Mouse (Mus musculus) embryonic facial prominence, embryonic 11.5 days (tissue): ENCODE measurements at regions not wholly inside any gene's neighbourhood (a gene's known extent, or its start where the extent isn't known, plus 50 kb on each side); places are given as distances from the start of the nearest gene placed in this dataset.

Experiments
- ATAC-seq: fragments of 200-750 bp; cut with Nextera tagmentation; replicated peaks from 2 replicates; pipeline ENCODE4 v1.8.0; 2017; ENCODE audit warnings: low read depth; ENCODE audit not compliant: insufficient number of reproducible peaks, low FRiP score, low TSS enrichment
- DNase-seq: peaks from one replicate; pipeline ENCODE4 v3.0.0-alpha.2; 2015; ENCODE audit warnings: low spot score
- H3K27ac ChIP-seq: fragments of 300-500 bp; sonication (generic); replicated peaks from 2 replicates; pipeline ENCODE4 v1.5.1; 2014; ENCODE audit warnings: mild to moderate bottlenecking, low read depth, low read length, control low read depth
- H3K27me3 ChIP-seq: fragments of 300-500 bp; sonication (generic); 2 replicates; pipeline ENCODE4 v1.6.1; 2014; ENCODE audit warnings: mild to moderate bottlenecking, low read length, moderate library complexity, mixed read lengths; ENCODE audit not compliant: control insufficient read depth, insufficient read depth
- H3K36me3 ChIP-seq: fragments of 300-500 bp; sonication (generic); replicated peaks from 2 replicates; pipeline ENCODE4 v1.6.1; 2014; ENCODE audit warnings: low read depth, mild to moderate bottlenecking, low read length, moderate library complexity, mixed read lengths; ENCODE audit not compliant: control insufficient read depth, insufficient read depth
- H3K4me1 ChIP-seq: fragments of 300-500 bp; sonication (generic); 2 replicates; pipeline ENCODE4 v1.6.1; 2014; ENCODE audit warnings: low read length, mixed read lengths; ENCODE audit not compliant: control insufficient read depth, insufficient read depth
- H3K4me2 ChIP-seq: fragments of 300-500 bp; sonication (generic); 2 replicates; pipeline ENCODE4 v1.6.1; 2014; ENCODE audit warnings: low read depth, mild to moderate bottlenecking, control low read depth, low read length, moderate library complexity
- H3K4me3 ChIP-seq: fragments of 300-500 bp; sonication (generic); 2 replicates; pipeline ENCODE4 v1.5.1; 2014; ENCODE audit warnings: low read depth, low read length, control low read depth
- H3K9ac ChIP-seq: fragments of 300-500 bp; sonication (generic); replicated peaks from 2 replicates; pipeline ENCODE4 v1.6.1; 2014; ENCODE audit warnings: mild to moderate bottlenecking, control low read depth, low read length
- H3K9me3 ChIP-seq: fragments of 300-500 bp; sonication (generic); replicated peaks from 2 replicates; pipeline ENCODE4 v1.6.1; 2016; ENCODE audit warnings: mild to moderate bottlenecking, low read length, inconsistent platforms, mixed read lengths; ENCODE audit not compliant: control insufficient read depth
- WGBS: fragments of 180-500 bp; shearing (Covaris S2); extraction: QIAGEN DNeasy Blood & Tissue Kit; methylation state at CpG from one replicate; pipeline ENCODE4 v1.1.7; 2014; 5-methylcytosine and 5-hydroxymethylcytosine counted together

DNA sequence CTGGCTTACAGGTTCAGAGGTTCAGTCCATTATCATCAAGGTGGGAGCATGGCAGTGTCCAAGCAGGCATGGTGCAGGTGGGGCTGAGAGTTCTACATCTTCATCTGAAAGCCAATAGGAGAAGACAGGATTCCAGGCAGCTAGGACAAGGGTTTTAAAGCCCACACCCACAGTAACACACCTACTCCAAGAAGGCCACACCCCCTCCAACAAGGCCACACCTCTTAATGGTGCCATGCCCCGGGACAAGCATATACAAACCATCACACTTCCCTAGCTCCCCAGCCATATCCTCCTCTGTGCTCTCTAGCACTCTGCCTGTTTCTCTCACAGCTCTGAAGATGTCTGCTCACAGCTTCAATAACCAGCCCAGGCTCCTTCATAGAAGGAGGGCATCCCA, 61.8 kb upstream of the Ywhaq start:
- DNase-seq = no peak
- Histone ChIP-seq H3K27ac (no peak overlapping the region), H3K4me2 (no peak overlapping the region), H3K9ac (no peak overlapping the region), H3K9me3 (no peaks in the 10 kb centered on the region), H3K4me3 (no peak overlapping the region), H3K27me3 (no peaks in the 10 kb centered on the region), H3K36me3 (no peaks in the 10 kb centered on the region), H3K4me1 (no peaks in the 10 kb centered on the region)
- ATAC-seq = no peak
- 64% methylated on average over 1 of the region's 1 CpGs for WGBS

DNA sequence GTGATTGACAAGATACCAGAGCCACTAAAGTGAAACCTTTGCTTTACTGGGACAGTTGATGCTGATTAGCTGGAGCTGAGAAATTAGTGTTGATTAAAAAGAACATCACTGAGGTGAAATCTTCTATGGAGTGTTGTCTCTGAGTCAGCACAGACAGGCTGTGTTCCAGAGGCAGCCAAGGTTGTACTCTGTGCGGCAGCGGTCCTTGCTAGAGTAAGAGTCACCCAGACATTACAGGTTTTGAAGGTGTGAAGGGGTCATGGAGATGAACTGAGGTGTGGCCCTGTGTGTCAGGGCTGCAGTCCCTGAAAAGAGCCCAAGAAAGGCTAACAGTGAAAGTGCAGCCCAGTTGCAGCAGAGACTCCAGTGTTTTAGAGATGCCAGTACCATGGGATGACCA, 59.1 kb upstream of the Ywhaq start:
- Histone ChIP-seq H3K9me3 (no peaks in the 10 kb centered on the region), H3K4me1 (no peaks in the 10 kb centered on the region), H3K9ac (no peak overlapping the region), H3K27ac (no peak overlapping the region), H3K36me3 (no peaks in the 10 kb centered on the region), H3K27me3 (no peaks in the 10 kb centered on the region), H3K4me3 (no peak overlapping the region), H3K4me2 (no peak overlapping the region)
- DNase-seq = no peak
- WGBS = 95% methylated on average over 2 of the region's 2 CpGs
- no peak for ATAC-seq

DNA sequence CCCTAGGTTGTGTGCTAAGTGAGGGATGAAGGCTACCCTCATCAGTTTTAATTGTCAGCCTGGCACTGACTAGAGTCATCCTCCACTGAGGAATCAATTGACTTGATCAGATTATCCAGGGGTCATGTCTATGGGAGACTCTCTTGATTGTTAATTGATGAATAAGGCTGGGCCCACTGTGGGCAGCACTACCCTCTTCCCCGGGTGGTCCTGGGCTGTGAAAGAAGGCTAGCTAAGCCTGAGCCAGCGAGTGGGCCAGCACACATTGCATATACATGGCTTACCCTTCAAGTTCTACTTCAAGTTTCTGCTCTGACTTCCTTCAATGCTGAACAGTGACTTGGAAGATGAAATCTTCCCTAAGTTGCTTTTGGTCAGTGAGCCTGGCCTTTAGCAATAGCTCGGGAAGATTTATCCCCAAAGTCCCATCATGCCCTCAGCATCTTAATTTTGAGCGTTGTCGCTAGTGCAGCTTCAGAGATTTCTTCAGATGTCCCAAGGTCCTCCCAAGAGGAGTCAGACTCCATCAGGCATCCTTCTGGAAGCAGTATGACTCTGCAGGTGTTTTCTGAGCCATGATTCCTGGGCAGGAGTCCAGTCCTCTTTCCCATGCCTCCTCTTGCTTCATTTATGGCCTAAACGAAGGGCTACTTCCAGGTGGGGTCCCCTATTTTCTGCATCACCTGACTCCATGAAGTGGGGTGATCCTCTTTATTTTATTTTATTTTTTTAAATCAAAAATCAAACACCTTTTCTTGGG, 55.7 kb upstream of the Ywhaq start:
- no peaks in the 10 kb centered on the region for H3K4me1 ChIP-seq
- DNase-seq (no peak), ATAC-seq (no peak)
- H3K9ac ChIP-seq = no peak overlapping the region
- H3K4me2 ChIP-seq = no peak overlapping the region
- 81% methylated on average over 6 of the region's 6 CpGs for whole genome bisulfite sequencing
- H3K9me3 ChIP-seq = no peaks in the 10 kb centered on the region
- no peak overlapping the region for H3K27ac ChIP-seq
- no peaks in the 10 kb centered on the region for H3K36me3 ChIP-seq
- no peaks in the 10 kb centered on the region for H3K27me3 ChIP-seq
- H3K4me3 ChIP-seq = no peak overlapping the region

DNA sequence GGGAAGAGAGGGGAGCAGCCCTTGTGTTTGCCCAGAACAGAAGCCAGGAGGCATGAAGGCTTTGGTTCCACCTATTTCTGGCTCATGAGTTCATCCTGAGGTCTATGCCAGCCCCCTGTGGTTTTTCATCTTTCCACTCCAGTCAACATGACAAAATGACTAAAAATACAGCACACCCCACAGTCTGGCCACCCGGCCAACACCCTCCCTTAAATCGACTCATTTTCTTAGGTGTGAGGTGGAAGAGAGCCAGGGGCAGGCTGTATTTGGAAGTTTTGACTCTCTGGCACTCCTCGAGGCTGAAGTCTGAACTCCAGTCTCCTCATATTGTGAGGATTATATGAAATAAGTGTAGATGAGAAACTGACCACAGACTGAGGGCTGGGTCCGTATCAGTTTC, 55.0 kb upstream of the Ywhaq start:
- ATAC-seq = no peak
- Histone ChIP-seq H3K4me3 (no peak overlapping the region), H3K27me3 (no peaks in the 10 kb centered on the region), H3K4me2 (no peak overlapping the region), H3K9ac (no peak overlapping the region), H3K9me3 (no peaks in the 10 kb centered on the region), H3K4me1 (no peaks in the 10 kb centered on the region), H3K27ac (no peak overlapping the region), H3K36me3 (no peaks in the 10 kb centered on the region)
- WGBS = 73% methylated on average over 4 of the region's 4 CpGs
- DNase-seq = no peak

DNA sequence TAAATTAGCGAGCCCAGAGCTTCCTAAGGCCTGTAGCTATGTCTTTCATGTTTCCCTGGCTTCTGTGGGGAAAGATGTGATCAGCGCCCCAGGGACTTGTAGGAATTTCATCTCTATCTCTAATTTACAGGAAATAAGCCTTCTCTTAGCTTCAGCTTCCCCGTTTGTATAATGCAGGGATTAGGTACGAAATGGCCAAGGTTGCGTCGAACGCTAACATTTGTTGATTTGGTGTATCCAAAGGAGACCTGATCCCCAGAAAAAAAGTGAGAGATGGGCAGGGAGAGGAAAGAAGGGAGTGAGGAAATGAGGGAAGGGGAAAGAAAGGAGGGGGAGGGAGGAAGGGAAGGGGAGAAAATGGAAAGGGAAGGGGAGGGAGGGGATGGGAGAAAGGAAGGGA, 54.5 kb upstream of the Ywhaq start:
- ATAC-seq (no peak), DNase-seq (no peak)
- 82% methylated on average over 7 of the region's 7 CpGs for WGBS
- no peak overlapping the region for H3K27ac ChIP-seq
- no peak overlapping the region for H3K4me3 ChIP-seq
- H3K4me2 ChIP-seq = no peak overlapping the region
- H3K36me3 ChIP-seq = no peaks in the 10 kb centered on the region
- H3K9ac ChIP-seq = no peak overlapping the region
- H3K27me3 ChIP-seq = no peaks in the 10 kb centered on the region
- H3K4me1 ChIP-seq = no peaks in the 10 kb centered on the region
- no peaks in the 10 kb centered on the region for H3K9me3 ChIP-seq

DNA sequence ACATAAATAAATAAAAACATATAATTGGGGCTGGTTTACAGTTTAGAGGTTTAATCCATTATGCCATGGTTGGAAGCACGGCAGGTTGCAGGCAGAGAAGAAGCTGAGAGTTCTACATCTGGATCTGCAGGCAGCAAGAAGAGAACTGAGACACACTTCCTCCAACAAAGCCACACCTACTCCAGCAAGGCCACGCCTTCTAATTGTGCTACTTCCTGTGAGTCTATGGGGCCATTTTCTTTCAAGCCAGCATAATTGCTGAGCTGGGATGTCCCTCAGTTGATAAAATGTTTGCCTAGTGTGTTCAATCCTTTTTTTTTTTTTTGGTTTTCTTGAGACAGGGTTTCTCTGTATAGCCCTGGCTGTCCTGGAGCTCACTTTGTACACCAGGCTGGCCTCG, 52.8 kb upstream of the Ywhaq start:
- H3K4me1 ChIP-seq = no peaks in the 10 kb centered on the region
- no peak overlapping the region for H3K9ac ChIP-seq
- H3K36me3 ChIP-seq = no peaks in the 10 kb centered on the region
- no peaks in the 10 kb centered on the region for H3K27me3 ChIP-seq
- ATAC-seq = no peak
- DNase-seq = no peak
- H3K9me3 ChIP-seq = no peaks in the 10 kb centered on the region
- H3K4me2 ChIP-seq = no peak overlapping the region
- no peak overlapping the region for H3K27ac ChIP-seq
- WGBS = 88% methylated on average over 3 of the region's 3 CpGs
- no peak overlapping the region for H3K4me3 ChIP-seq
